Mouse (Mus musculus) spleen, adult 2 months (tissue): ENCODE data around the gene Gm49333. TPM values are rescaled to one million over a fixed set of nuclear protein-coding genes. Genes with fewer than 3 reads are reported as not detected.

ENCODE experiments used
- DNase-seq, 2 experiments: peaks; one replicate each; pipeline versions ENCODE4 v3.0.0 to v3.0.0-alpha.2; 2012 to 2021; ENCODE audit warnings: low spot score in 2 of 2, low read depth in 1 of 2
- H3K27ac ChIP-seq: fragments of 200-500 bp; 2 replicates; pipeline ENCODE4 v1.5.1; 2012; ENCODE audit warnings: low read length, inconsistent platforms; ENCODE audit not compliant: insufficient read depth
- H3K27me3 ChIP-seq: fragments of 200-500 bp; 2 replicates; pipeline ENCODE4 v1.6.1; 2012; ENCODE audit warnings: mild to moderate bottlenecking, moderate library complexity, low read length, inconsistent platforms; ENCODE audit not compliant: control insufficient read depth, insufficient read depth
- H3K36me3 ChIP-seq: fragments of 200-500 bp; 2 replicates; pipeline ENCODE4 v1.6.1; 2012; ENCODE audit warnings: mild to moderate bottlenecking, low read length, inconsistent platforms; ENCODE audit not compliant: control insufficient read depth, insufficient read depth
- H3K4me1 ChIP-seq: fragments of 200-500 bp; 2 replicates; pipeline ENCODE4 v1.6.1; 2011; ENCODE audit warnings: inconsistent platforms; ENCODE audit not compliant: control insufficient read depth, insufficient read depth, insufficient read length
- H3K4me3 ChIP-seq: fragments of 200-500 bp; 2 replicates; pipeline ENCODE4 v1.5.1; 2011; ENCODE audit warnings: mild to moderate bottlenecking, inconsistent platforms; ENCODE audit not compliant: insufficient read depth, insufficient read length; ENCODE audit errors: extremely low read depth
- CTCF ChIP-seq: fragments of 200-500 bp; IDR thresholded peaks from 2 replicates; pipeline ENCODE4 v1.5.1; 2011; ENCODE audit warnings: mild to moderate bottlenecking, inconsistent platforms; ENCODE audit not compliant: insufficient read depth, insufficient read length, insufficient replicate concordance; ENCODE audit errors: extremely low read depth
- POLR2A ChIP-seq: fragments of 200-500 bp; IDR thresholded peaks from 2 replicates; pipeline ENCODE4 v1.6.1; 2011; ENCODE audit warnings: low read depth, low read length, inconsistent platforms
- WGBS: fragments of 180-500 bp; shearing (Covaris S2); methylation state at CpG from one replicate; pipeline ENCODE4 v1.1.7; 2018; 5-methylcytosine and 5-hydroxymethylcytosine counted together
- polyA plus RNA-seq: library from polyadenylated mRNA; depleted of rRNA; stranded (reverse); fragments of >200 nt; gene quantifications from 2 replicates; pipeline ENCODE4 v1.2.3, GENCODE M21; 2012

Gm49333 gene
- polyA plus RNA-seq, 1 experiment, result 0.02 TPM

GRCm38 (mm10) chr16:20595060-20595673 lies 16.2 kb upstream of the Gm49333 start:
- no peaks in the 10 kb centered on the region for H3K36me3 ChIP-seq
- H3K4me1 ChIP-seq, result no peaks in the 10 kb centered on the region
- H3K27me3 ChIP-seq, result peaks cover 6% of the 10 kb centered on the region
- WGBS, result 84% methylated on average over 7 of the region's 7 CpGs
- H3K27ac ChIP-seq, result no peak overlapping the region
- DNase-seq, result no peak
- no peak for TF ChIP-seq POLR2A
- no peak for TF ChIP-seq CTCF
- H3K4me3 ChIP-seq, result no peak overlapping the region

GRCm38 (mm10) chr16:20595737-20596136 lies 15.7 kb upstream of the Gm49333 start:
- no peak for TF ChIP-seq POLR2A
- TF ChIP-seq CTCF, result no peak
- Histone ChIP-seq H3K4me3 (no peak overlapping the region), H3K36me3 (no peaks in the 10 kb centered on the region), H3K27me3 (peaks cover 3% of the 10 kb centered on the region), H3K27ac (no peak overlapping the region), H3K4me1 (no peaks in the 10 kb centered on the region)
- 82% methylated on average over 4 of the region's 4 CpGs for WGBS
- DNase-seq, result no peak

GRCm38 (mm10) chr16:20596687-20597441 lies 14.5 kb upstream of the Gm49333 start:
- Histone ChIP-seq H3K4me3 (no peak overlapping the region), H3K27me3 (no peaks in the 10 kb centered on the region; the same call in none of the 2 replicates), H3K36me3 (no peaks in the 10 kb centered on the region), H3K27ac (no peak overlapping the region), H3K4me1 (no peaks in the 10 kb centered on the region)
- 72% methylated on average over 7 of the region's 7 CpGs for WGBS
- DNase-seq, result no peak
- TF ChIP-seq POLR2A, result no peak

GRCm38 (mm10) chr16:20600511-20600910 lies 10.9 kb upstream of the Gm49333 start:
- TF ChIP-seq CTCF (no peak), POLR2A (no peak)
- H3K4me3 ChIP-seq, result no peak overlapping the region
- peaks cover 4% of the 10 kb centered on the region for H3K36me3 ChIP-seq
- no peak overlapping the region for H3K27ac ChIP-seq
- H3K27me3 ChIP-seq, result no peaks in the 10 kb centered on the region
- no peaks in the 10 kb centered on the region for H3K4me1 ChIP-seq
- WGBS, result 78% methylated on average over 5 of the region's 5 CpGs
- no peak for DNase-seq

- H3K4me3 ChIP-seq, result no peak overlapping the region
- H3K4me1 ChIP-seq, result no peaks in the 10 kb centered on the region
- H3K36me3 ChIP-seq, result peaks cover 17% of the 10 kb centered on the region
- DNase-seq, result no peak
- no peak overlapping the region for H3K27ac ChIP-seq
- 84% methylated on average over 9 of the region's 9 CpGs for WGBS
- H3K27me3 ChIP-seq, result no peaks in the 10 kb centered on the region
- TF ChIP-seq POLR2A (no peak), CTCF (no peak)
Observed at GRCm38 (mm10) chr16:20604705-20605104, 6.7 kb upstream of the Gm49333 start.

- WGBS, result 1% methylated on average over 28 of the region's 28 CpGs
- peak overlapping the region; percentile 24 for H3K27ac ChIP-seq
- TF ChIP-seq CTCF, result no peak
- TF ChIP-seq POLR2A, result peak; percentile 84
Observed at GRCm38 (mm10) chr16:20610501-20611356, 681 bp upstream of the Gm49333 start.

More at GRCm38 (mm10) chr16:20610501-20611356, 681 bp upstream of the Gm49333 start:
- Histone ChIP-seq H3K36me3 (peaks cover 10% of the 10 kb centered on the region; the same call in 1 of the 2 replicates), H3K27me3 (no peaks in the 10 kb centered on the region), H3K4me3 (peak overlapping the region; percentile 80), H3K4me1 (peaks cover 2% of the 10 kb centered on the region)
- peak; percentile 62 to 72 for DNase-seq
